Mouse (Mus musculus) liver, adult 2 months (tissue): Measurements from ENCODE around the gene Olfr532. TPM values are rescaled to one million over a fixed set of nuclear protein-coding genes. Genes with fewer than 3 reads are reported as not detected.
"Not testable (repeated sequence)": the region's sequence is repeated elsewhere in the genome, so short reads cannot be mapped to it uniquely, and the experiment has no call there.

Experiments
- DNase-seq: peaks from one replicate; pipeline ENCODE4 v3.0.0-alpha.2; 2011; ENCODE audit warnings: low read depth, low spot score; ENCODE audit errors: extremely low read depth
- H3K27ac ChIP-seq: fragments of 200-500 bp; replicated peaks from 2 replicates; pipeline ENCODE4 v1.5.1; 2012; ENCODE audit warnings: low read depth, mild to moderate bottlenecking, control low read depth, inconsistent platforms, low read length; ENCODE audit not compliant: insufficient read depth
- H3K27me3 ChIP-seq: fragments of 200-500 bp; 2 replicates; pipeline ENCODE4 v1.6.1; 2012; ENCODE audit warnings: mild to moderate bottlenecking, moderate library complexity, low read length, inconsistent platforms; ENCODE audit not compliant: control insufficient read depth, insufficient read depth
- H3K36me3 ChIP-seq: fragments of 200-500 bp; 2 replicates; pipeline ENCODE4 v1.6.1; 2012; ENCODE audit warnings: low read length, inconsistent platforms; ENCODE audit not compliant: control insufficient read depth, insufficient read depth
- H3K4me1 ChIP-seq: fragments of 200-500 bp; 2 replicates; pipeline ENCODE4 v1.6.1; 2011; ENCODE audit warnings: low read length; ENCODE audit not compliant: control insufficient read depth, insufficient read depth
- H3K4me3 ChIP-seq: fragments of 200-500 bp; 2 replicates; pipeline ENCODE4 v1.5.1; 2011; ENCODE audit warnings: low read depth, mild to moderate bottlenecking, control low read depth, low read length, moderate library complexity; ENCODE audit not compliant: insufficient read depth
- H3K79me2 ChIP-seq: fragments of 200-500 bp; 2 replicates; pipeline ENCODE4 v1.6.1; 2012; ENCODE audit warnings: inconsistent platforms, mild to moderate bottlenecking, low read length, moderate library complexity; ENCODE audit not compliant: control insufficient read depth, insufficient read depth
- H3K9ac ChIP-seq: fragments of 200-500 bp; 2 replicates; pipeline ENCODE4 v1.6.1; 2012; ENCODE audit warnings: low read depth, mild to moderate bottlenecking, control low read depth, inconsistent platforms, low read length
- CTCF ChIP-seq: fragments of 200-500 bp; IDR thresholded peaks from 2 replicates; pipeline ENCODE4 v1.5.1; 2011; ENCODE audit warnings: low read depth, low read length, control low read depth
- POLR2A ChIP-seq: fragments of 200-500 bp; IDR thresholded peaks from 2 replicates; pipeline ENCODE4 v1.6.1; 2011; ENCODE audit warnings: low read length, control low read depth; ENCODE audit not compliant: insufficient read depth; ENCODE audit errors: extremely low read depth
- WGBS: fragments of 180-500 bp; shearing (Covaris S2); methylation state at CpG from one replicate; pipeline ENCODE4 v1.1.7; 2018; 5-methylcytosine and 5-hydroxymethylcytosine counted together
- polyA plus RNA-seq: library from polyadenylated mRNA; depleted of rRNA; stranded (reverse); fragments of >200 nt; gene quantifications from 2 replicates; pipeline ENCODE4 v1.2.3, GENCODE M21; 2012; rRNA removed
- total RNA-seq: library from RNA; depleted of rRNA; stranded (reverse); fragments of >200 nt; gene quantifications from 2 replicates; pipeline ENCODE4 v1.2.3, GENCODE M21; 2014; rRNA removed

Gene Olfr532
- not detected in 2 replicates for total RNA-seq
- polyA plus RNA-seq: not detected in 2 replicates

DNA sequence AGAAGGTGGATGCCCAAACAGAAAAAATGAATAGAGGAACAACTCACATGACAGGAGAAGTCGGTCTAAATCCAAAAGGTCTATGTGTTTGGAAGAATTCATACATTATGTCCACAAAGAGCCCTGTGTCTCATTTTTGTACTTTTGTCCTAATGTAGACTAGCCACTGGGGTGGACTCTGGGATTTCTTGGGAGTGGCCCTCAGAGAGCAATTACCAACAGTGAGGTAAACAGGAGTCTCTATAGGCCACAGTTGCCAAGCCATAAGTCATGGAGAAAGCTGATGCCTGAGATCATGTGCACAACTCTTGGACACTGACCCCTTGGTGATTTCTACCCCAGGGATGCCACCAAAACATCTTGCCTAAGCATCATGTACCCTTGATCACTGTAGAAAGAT is at the start of gene Olfr532:
Gene Olfr532, minus strand, starts transcription at position 101 of the 400 bp plus-strand sequence.
- H3K79me2 ChIP-seq: no peaks in the 10 kb centered on the region
- TF ChIP-seq POLR2A: no peak
- no peak for TF ChIP-seq CTCF
- no peak within 1 kb of the TSS for H3K4me3 ChIP-seq
- H3K36me3 ChIP-seq: no peaks in the 10 kb centered on the region
- no peak for DNase-seq
- WGBS: 94% methylated on average over 1 of the region's 1 CpGs
- H3K9ac ChIP-seq: no peak within 1 kb of the TSS
- H3K27ac ChIP-seq: no peak within 1 kb of the TSS
- H3K27me3 ChIP-seq: no peaks in the 10 kb centered on the region
- H3K4me1 ChIP-seq: no peaks in the 10 kb centered on the region

DNA sequence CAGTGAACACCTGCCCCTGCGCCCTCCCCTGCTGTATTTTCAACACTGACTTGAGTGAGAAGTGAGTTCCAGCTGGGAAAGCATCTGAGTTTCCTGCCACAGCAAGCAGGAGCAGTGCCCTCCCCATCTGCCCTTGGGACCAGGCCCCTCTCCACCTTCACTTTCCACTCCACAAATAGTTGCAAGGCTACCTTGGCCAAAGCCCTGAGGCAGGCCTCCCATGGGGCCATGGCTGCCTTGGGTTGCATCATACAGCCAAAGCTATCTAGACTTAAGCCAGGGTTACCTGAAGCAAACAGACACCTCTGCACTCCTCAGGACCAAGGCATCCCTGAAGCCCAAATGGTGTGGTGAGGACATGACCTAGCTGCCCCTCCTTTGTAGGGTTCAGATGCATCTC is 41.6 kb upstream of the Olfr532 start, which contains the start of gene Olfr533:
Gene Olfr533, plus strand, starts transcription at position 301 of the 400 bp plus-strand sequence.
- H3K4me1 ChIP-seq, H3K27ac ChIP-seq, H3K9ac ChIP-seq, H3K79me2 ChIP-seq, H3K27me3 ChIP-seq, H3K4me3 ChIP-seq, DNase-seq, H3K36me3 ChIP-seq: not testable (repeated sequence)
- 63% methylated on average over 1 of the region's 1 CpGs for WGBS

DNA sequence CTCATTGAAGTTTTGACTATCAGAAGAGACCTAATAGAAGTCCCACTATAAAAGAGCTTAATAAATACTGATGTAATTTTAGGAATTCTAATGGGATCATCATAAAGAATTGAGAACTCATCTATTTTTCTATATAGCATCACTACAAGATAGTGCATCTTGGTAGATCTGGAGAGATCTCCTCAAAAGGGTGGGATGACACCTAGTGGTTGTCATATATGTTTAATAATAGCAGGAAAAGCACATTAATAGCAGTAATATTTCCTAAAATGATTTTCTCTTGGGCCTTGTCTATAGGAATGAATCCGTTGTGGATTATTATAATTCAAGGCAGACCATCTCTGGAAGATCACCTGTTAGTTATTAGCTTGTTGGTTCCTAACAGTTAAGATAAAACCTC is 21.7 kb upstream of the Olfr532 start:
- TF ChIP-seq CTCF (no peak), POLR2A (no peak)
- no peak overlapping the region for H3K27ac ChIP-seq
- 80% methylated on average over 1 of the region's 1 CpGs for WGBS

GRCm38 (mm10) chr7:140402818-140403217 is 18.6 kb downstream of the Olfr532 start, which contains the start of gene Olfr531:
Gene Olfr531 (minus strand): TSS chr7:140402918.
- WGBS: 79% methylated on average over 1 of the region's 1 CpGs
- Histone ChIP-seq H3K36me3 (no peaks in the 10 kb centered on the region), H3K27me3 (no peaks in the 10 kb centered on the region), H3K9ac (no peak within 1 kb of the TSS), H3K27ac (no peak within 1 kb of the TSS), H3K4me3 (no peak within 1 kb of the TSS), H3K4me1 (no peaks in the 10 kb centered on the region), H3K79me2 (no peaks in the 10 kb centered on the region)
- no peak for DNase-seq
- TF ChIP-seq CTCF (no peak), POLR2A (no peak)

More for the DNA sequence above, 21.7 kb upstream of the Olfr532 start:
- no peaks in the 10 kb centered on the region for H3K36me3 ChIP-seq
- H3K27me3 ChIP-seq: no peaks in the 10 kb centered on the region
- no peaks in the 10 kb centered on the region for H3K79me2 ChIP-seq
- no peak overlapping the region for H3K4me3 ChIP-seq
- H3K4me1 ChIP-seq: no peaks in the 10 kb centered on the region
- DNase-seq: no peak
- H3K9ac ChIP-seq: no peak overlapping the region

GRCm38 (mm10) chr7:140376911-140377310 is 44.5 kb downstream of the Olfr532 start:
- Histone ChIP-seq H3K27me3 (no peaks in the 10 kb centered on the region), H3K4me1 (no peaks in the 10 kb centered on the region), H3K36me3 (no peaks in the 10 kb centered on the region), H3K9ac (no peak overlapping the region), H3K27ac (no peak overlapping the region), H3K4me3 (no peak overlapping the region), H3K79me2 (no peaks in the 10 kb centered on the region)
- TF ChIP-seq CTCF: no peak
- TF ChIP-seq POLR2A: no peak
- no peak for DNase-seq
- 99% methylated on average over 2 of the region's 2 CpGs for WGBS

DNA sequence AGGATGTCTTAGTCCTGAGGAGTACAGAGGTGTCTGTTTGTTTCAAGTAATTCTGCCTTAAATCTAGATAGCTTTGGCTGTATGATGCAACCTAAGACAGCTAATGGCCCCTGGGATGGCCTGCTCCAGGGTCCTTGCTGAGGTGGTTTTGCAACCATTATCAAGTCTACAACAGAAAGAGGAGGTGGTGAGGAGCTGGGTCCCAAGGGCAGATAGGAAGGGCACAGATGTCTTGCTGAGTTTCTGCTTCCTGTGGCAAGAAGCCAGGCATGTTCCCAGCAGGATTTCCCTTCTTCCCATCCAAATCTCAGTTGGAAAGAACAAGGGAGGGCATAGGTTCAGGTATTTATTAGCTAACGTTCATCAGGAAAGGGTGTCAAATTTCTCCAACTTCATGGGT is 45.2 kb downstream of the Olfr532 start, which contains the start of gene Olfr530:
Gene Olfr530, minus strand, starts transcription at position 101 of the 400 bp plus-strand sequence.
- Histone ChIP-seq H3K4me3 (no peak within 1 kb of the TSS), H3K27me3 (no peaks in the 10 kb centered on the region), H3K36me3 (no peaks in the 10 kb centered on the region), H3K9ac (no peak within 1 kb of the TSS), H3K4me1 (no peaks in the 10 kb centered on the region), H3K27ac (no peak within 1 kb of the TSS), H3K79me2 (no peaks in the 10 kb centered on the region)
- no peak for DNase-seq
- TF ChIP-seq POLR2A: no peak
- TF ChIP-seq CTCF: no peak
- WGBS: 44% methylated on average over 1 of the region's 1 CpGs
